Mouse (Mus musculus): ENCODE results near the gene Hsp90ab1.
A peak's percentile ranks its signal among the peaks of the same experiment; 100 is the strongest.

Hsp90ab1 gene

GRCm38 (mm10) chr17:45581567-45581983 lies 8.5 kb upstream of the Hsp90ab1 start:
- DNase-seq (ENCODE audit: extremely low spot score, low spot score): peak; percentile 69

DNA sequence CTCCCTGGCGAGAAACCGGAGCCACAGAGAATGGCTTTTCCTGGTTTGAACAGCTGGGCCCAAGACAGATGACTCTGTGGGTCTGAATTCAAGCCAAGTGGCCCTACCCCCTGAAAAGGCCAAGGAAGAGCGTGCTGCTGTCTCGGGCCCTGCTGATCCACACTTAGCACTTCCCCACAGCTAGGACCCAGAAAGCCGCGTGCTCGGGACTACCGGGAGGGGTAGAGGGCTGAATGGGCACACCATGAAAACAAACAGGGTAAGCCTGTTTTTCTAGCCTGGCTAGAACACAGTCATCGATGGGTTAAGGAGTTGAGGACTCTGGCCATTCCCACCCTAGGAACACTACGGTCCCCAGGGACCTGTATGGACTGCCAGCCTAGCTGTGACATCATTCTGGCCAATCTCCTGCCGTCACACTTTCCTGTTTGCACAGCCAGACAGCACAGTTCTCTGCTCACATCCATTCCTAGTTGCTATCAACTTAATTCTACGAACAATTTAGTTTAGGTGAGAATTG lies 7.9 kb upstream of the Hsp90ab1 start:
- DNase-seq (ENCODE audit: extremely low spot score, low spot score): no peak

- DNase-seq (ENCODE audit: extremely low spot score, low spot score): no peak
Measured at GRCm38 (mm10) chr17:45579554-45579953, 6.5 kb upstream of the Hsp90ab1 start.

GRCm38 (mm10) chr17:45578843-45579242 lies 5.8 kb upstream of the Hsp90ab1 start:
- no peak for DNase-seq (ENCODE audit: extremely low spot score, low spot score)

DNA sequence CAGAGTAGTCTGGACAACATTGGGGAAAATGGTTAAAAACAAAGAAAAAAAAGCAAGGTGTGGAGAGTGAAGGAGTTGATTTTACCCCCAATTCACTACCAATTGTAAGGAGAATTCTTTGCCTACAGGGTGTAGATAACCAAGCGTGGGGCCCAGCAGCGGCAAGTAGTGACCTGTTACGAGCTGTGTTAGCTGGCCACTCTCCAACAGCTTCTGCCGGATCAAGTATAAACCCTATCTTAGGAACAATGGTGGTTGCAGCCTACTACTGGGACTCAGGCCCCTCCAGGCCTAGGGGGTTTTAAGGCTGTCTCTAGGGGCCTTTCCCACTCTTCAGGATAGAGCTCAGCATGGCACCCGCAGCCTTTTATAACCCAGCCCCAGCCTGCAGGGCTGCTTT lies 5.2 kb upstream of the Hsp90ab1 start:
- DNase-seq (ENCODE audit: extremely low spot score, low spot score): no peak

- DNase-seq (ENCODE audit: extremely low spot score, low spot score): no peak
Measured at GRCm38 (mm10) chr17:45575123-45575897, 2.2 kb upstream of the Hsp90ab1 start.

DNA sequence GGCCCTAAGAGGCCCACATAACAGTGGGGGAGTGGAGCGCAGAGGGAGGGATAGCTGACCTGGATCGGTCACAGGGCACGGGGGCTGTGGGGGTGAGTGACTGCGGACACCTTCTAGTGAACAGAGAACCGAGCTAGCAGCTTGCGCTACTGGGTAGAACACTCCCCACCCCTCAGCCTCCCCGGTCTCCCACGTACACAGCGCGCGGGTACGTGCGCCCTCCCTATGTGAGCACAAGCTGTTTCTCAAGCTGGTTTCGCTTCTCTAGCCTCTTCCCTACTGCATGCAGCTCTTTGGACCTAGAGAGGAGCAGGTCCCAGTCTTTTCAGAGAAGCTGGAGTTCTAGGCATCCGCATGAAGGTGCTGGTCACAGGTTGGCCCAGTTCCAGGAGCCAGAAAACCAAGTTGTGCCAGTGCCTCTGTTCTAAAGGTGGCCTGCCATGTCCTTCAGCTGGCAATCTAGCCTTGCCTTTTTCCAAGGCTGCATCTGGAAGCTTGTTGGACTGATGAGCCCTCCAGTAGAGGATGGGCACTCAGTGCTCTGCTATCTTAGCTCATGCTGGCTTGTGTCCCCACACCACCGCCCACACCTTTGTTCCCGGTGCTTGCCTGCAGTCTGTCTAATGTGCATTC lies 1.2 kb upstream of the Hsp90ab1 start:
- DNase-seq (ENCODE audit: extremely low spot score, low spot score): peak; percentile 74

DNA sequence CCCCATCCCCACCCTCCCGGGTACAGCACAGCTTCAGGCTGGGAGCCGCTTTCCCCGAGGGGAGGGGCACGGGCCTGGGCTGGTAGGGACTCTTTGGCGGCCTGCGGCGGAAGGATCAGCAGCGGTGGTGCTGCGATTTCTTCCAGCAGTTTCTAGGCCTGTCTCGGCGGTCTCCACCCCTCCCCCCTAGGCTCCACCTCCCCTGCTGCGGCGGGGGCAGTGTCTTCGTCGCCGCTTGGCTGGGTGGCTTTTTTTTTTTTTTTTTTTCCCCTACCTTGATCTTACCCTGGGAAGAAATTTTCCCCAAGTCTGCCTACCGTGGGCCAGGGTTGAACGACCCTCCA lies 681 bp upstream of the Hsp90ab1 start:
- DNase-seq (ENCODE audit: extremely low spot score, low spot score): peak; percentile 97

- peak; percentile 88 for DNase-seq (ENCODE audit: extremely low spot score, low spot score)
Measured at GRCm38 (mm10) chr17:45572103-45573086, 676 bp downstream of the Hsp90ab1 start.

DNA sequence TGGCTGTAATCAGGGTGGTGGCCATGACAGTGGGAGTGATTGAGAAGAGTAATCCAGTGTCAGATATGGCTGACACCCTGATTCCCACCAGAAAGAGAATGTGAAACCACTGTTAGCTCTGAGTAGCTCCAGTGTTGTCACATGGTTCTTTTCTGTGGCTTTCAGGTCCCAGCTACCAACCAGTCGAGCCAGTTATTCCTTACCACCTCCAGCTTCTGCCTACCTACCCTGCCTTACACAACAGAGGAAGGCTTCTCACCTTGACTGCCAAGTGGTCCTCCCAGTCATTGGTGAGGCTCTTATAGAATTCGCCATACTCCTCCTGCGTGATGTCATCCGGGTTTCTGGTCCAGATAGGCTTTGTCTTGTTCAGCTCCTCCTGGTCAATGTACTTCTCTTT lies 3.1 kb downstream of the Hsp90ab1 start:
- no peak for DNase-seq (ENCODE audit: extremely low spot score, low spot score)

DNA sequence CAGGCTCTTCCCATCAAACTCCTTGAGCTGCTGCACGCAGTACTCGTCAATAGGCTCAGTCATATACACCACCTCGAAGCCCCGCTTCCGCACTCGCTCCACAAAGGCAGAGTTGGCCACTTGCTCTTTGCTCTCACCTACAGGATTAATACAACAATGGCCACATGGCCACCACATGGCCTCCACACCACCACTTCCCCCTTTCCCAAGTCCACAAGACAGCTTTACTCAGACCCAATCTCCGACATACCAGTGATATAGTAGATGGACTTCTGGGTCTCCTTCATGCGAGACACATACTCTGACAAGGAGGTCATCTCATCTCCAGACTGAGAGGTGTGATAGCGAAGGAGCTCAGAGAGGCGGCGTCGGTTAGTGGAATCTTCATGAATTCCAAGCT lies 4.1 kb downstream of the Hsp90ab1 start:
- no peak for DNase-seq (ENCODE audit: extremely low spot score, low spot score)

GRCm38 (mm10) chr17:45567162-45567601 lies 5.9 kb downstream of the Hsp90ab1 start:
- no peak for DNase-seq (ENCODE audit: extremely low spot score, low spot score)

DNA sequence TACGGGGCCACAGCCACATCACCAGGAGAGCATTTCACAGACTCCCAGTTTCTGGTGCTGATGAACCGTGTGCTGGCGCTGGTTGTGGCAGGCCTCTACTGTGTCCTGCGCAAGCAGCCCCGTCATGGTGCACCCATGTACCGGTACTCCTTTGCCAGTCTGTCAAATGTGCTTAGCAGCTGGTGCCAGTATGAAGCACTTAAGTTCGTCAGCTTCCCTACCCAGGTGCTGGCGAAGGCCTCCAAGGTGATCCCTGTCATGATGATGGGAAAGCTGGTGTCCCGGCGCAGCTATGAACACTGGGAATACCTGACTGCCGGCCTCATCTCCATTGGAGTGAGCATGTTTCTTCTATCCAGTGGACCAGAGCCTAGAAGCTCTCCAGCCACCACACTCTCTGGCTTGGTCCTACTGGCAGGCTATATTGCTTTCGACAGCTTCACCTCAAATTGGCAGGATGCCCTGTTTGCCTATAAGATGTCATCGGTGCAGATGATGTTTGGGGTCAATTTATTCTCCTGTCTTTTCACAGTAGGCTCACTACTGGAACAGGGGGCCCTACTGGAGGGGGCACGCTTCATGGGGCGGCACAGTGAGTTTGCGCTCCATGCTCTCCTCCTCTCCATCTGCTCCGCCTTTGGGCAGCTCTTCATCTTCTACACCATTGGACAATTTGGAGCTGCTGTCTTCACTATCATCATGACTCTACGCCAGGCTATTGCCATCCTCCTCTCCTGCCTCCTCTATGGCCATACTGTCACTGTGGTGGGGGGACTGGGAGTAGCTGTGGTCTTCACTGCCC lies 6.5 kb downstream of the Hsp90ab1 start:
- DNase-seq (ENCODE audit: extremely low spot score, low spot score): peak; percentile 49

DNA sequence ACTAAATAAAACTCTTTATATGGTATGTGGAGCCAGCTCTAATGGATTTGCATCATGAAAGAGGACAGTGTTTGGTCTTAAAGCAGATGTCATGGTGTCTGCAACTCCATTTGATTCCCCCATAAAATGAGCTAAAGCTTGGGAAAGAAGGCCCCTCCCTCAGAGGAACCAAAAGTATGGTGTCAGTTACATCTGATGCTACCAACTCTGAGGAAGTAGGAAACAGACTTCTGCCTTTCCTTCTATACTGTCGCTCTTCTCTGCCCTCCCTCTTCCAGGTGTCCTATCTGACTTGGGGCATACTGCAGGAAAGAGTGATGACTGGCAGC lies 7.1 kb downstream of the Hsp90ab1 start:
- DNase-seq (ENCODE audit: extremely low spot score, low spot score): no peak

DNA sequence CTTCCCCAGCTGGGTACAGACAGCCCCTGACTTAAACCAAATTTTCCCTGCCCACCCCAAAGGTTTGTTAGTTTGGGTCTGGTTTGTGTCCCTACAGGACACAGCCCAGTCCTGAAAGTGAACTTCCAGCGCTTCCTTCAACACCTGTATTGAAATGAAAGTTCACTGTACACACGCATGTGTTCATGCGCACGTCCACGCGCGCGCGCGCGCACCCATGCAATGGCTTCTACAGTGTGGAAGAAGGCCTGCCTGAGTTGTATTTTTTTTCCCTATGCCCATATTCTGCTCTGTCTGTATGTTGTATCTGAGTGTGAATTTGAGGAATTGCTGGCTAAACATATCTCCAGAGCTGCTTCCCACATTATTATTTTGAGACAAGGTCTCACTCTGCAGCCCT lies 8.0 kb downstream of the Hsp90ab1 start:
- DNase-seq (ENCODE audit: extremely low spot score, low spot score): no peak

DNA sequence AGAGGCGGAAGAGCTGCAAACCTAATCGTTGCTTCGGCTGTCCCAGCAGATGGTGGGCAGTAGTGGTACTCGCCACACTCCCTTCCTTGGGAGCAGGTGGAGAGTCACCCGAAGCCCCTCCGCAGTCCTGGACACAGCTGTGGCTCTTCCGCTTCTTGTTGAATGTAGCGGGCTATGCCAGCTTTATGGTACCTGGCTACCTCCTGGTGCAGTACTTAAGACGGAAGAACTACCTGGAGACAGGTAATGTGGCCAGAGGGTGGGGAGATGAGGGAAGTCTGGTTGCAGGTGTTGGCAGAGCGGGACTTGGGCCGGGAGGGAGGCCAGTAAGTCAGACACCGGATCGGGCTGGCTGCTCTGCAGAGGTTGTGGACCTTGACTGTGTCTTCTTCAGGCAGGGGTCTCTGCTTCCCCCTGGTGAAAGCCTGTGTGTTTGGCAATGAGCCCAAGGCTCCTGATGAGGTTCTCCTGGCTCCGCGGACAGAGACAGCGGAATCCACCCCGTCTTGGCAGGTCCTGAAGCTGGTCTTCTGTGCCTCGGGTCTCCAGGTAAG lies 8.5 kb downstream of the Hsp90ab1 start:
- DNase-seq (ENCODE audit: extremely low spot score, low spot score): no peak

- DNase-seq (ENCODE audit: extremely low spot score, low spot score): peak; percentile 95
Measured at GRCm38 (mm10) chr17:45563655-45564530, 9.2 kb downstream of the Hsp90ab1 start, which contains the start of gene Slc35b2. Gene Slc35b2, plus strand, starts transcription at chr17:45563874.

GRCm38 (mm10) chr17:45563216-45563615 lies 9.9 kb downstream of the Hsp90ab1 start:
- no peak for DNase-seq (ENCODE audit: extremely low spot score, low spot score)

DNA sequence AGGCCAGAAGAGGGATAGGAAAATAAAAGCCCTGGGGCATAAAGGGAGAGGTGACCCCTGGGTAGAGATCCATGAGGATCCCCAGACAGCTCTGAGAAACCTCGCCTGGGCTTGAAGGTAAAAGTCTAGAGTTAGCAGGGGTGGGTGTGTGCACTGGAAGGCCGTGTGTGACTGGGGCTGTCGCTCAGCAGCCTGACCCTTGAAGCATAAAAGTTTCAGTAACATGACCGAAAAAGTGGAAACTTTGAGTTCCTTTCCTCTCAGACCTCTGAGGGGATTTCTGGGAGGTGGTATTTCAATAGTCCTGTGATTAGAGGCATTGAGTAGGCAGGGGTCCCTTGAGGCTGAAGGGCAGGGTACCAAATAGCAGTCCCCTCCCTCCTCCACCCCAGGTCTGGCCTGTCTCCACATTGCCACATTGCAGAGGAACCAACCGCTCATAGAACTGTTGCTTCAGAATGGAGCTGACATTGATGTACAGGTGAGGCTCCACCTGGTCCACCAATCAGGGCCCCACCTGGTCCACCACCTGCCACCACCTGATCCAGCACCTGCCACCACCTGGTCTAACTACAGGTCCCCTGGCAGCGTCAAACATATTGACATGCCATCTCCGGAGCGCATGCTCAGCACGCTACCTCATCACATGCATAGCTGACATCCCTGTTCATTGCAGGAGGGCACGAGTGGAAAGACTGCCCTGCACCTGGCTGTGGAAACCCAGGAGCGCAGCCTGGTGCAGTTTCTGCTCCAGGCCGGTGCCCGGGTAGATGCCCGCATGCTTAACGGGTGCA lies 13.1 kb downstream of the Hsp90ab1 start:
- DNase-seq (ENCODE audit: extremely low spot score, low spot score): no peak

Measured in neural tube, embryonic 10.5 days (tissue).